Mouse (Mus musculus): Measurements from ENCODE around the gene Sort1. TPM values are rescaled to one million over a fixed set of nuclear protein-coding genes. Genes with fewer than 3 reads are reported as not detected.
A peak's percentile ranks its signal among the peaks of the same experiment; 100 is the strongest.
"Not testable (repeated sequence)": the region's sequence is repeated elsewhere in the genome, so short reads cannot be mapped to it uniquely, and the experiment has no call there.

The Sort1 gene
- polyA plus RNA-seq (2015; fragmentation: Nextera tagmentation; extraction: Ambion mirVana) = 13.6 and 17.0 TPM in 2 replicates

DNA sequence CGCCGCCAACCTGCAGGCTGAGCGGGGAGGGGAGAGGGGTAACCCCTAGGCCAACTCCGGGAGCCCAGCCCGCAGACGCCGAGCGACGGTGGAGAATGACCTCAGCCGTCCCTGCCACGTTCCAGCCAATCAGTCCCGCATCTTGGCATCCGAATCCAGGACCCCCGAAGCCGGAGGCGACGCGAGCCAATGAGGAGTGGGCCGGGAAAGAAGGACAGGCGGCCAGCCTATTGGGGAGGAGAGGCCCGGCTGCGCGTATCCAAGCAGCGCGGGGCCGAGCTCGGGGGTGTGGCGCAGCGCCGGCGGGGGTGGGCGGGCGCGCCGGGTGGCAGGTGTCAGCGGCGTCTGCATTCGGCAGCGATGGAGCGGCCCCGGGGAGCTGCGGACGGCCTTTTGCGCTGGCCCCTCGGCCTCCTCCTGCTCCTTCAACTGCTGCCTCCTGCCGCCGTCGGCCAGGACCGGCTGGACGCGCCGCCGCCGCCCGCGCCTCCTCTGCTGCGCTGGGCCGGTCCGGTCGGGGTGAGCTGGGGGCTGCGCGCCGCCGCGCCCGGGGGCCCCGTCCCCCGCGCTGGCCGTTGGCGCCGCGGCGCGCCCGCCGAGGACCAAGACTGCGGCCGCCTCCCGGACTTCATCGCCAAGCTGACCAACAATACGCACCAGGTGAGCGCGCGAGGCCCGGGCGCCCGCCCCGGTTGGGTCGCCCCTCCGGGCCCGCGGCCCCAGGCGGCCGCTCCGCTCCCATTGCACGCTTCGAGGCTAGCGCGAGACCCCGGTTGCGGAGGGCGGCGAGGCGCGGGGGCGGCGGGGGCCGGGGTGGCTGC lies at the start of gene Sort1:
TSS of gene Sort1 (plus strand) at position 302 of the 821 bp plus-strand sequence.
- Histone ChIP-seq H3K27ac (replicated peaks) (peak within 1 kb of the TSS; percentile 84), H3K36me3 (peaks cover 5% of the 10 kb centered on the region; the same call in 1 of the 2 replicates), H3K4me2 (peak within 1 kb of the TSS; percentile 77), H3K9ac (replicated peaks) (peak within 1 kb of the TSS; percentile 97), H3K4me1 (peaks cover 54% of the 10 kb centered on the region), H3K4me3 (replicated peaks) (peak within 1 kb of the TSS; percentile 94), H3K9me3 (replicated peaks) (no peaks in the 10 kb centered on the region), H3K27me3 (replicated peaks) (no peaks in the 10 kb centered on the region)
- under 1% methylated on average over 89 of the region's 109 CpGs for WGBS
- peak; percentile 98 for ATAC-seq (ENCODE audit: low FRiP score)

GRCm38 (mm10) chr3:108237474-108238102 lies 46.3 kb upstream of the Sort1 start:
- not testable (repeated sequence) for H3K9ac ChIP-seq (replicated peaks); H3K4me1 ChIP-seq; H3K4me3 ChIP-seq (replicated peaks); ATAC-seq (ENCODE audit: low FRiP score); H3K4me2 ChIP-seq; H3K27ac ChIP-seq (replicated peaks); H3K36me3 ChIP-seq; H3K9me3 ChIP-seq (replicated peaks); H3K27me3 ChIP-seq (replicated peaks)
- WGBS = 90% methylated on average over 4 of the region's 4 CpGs

- H3K4me3 ChIP-seq (replicated peaks) = no peak overlapping the region
- no peak overlapping the region for H3K27ac ChIP-seq (replicated peaks)
- H3K9ac ChIP-seq (replicated peaks) = no peak overlapping the region
- no peak for ATAC-seq (ENCODE audit: low FRiP score)
- WGBS = 93% methylated on average over 3 of the region's 3 CpGs
- H3K4me2 ChIP-seq = no peak overlapping the region
- H3K36me3 ChIP-seq = no peaks in the 10 kb centered on the region
- H3K4me1 ChIP-seq = no peaks in the 10 kb centered on the region
- no peaks in the 10 kb centered on the region; the same call in 1 of the 2 replicates for H3K9me3 ChIP-seq (replicated peaks)
- no peaks in the 10 kb centered on the region for H3K27me3 ChIP-seq (replicated peaks)
Observed at GRCm38 (mm10) chr3:108241243-108241839, 42.5 kb upstream of the Sort1 start.

DNA sequence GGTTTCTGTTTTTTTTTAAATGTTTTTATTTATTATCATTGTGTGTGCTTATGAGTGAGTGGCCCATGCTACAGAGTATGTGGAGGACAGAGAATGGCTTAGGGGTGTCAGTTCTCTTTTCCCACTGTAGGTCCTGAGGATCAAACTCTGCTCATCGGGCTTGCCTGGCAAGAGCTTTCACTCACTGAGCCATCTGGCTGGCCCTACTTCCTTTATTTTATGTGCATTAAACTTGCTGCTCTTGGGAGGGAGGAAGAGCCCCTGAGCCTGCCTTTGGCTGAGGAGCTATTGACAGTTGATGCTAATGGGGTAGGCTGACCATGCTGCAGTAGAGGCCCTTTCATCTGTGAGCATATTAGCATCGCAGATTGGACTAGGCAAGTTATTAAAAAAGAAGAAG lies 37.0 kb upstream of the Sort1 start:
- H3K27ac ChIP-seq (replicated peaks) = no peak overlapping the region
- H3K36me3 ChIP-seq = no peaks in the 10 kb centered on the region
- no peak overlapping the region for H3K4me3 ChIP-seq (replicated peaks)
- no peak for ATAC-seq (ENCODE audit: low FRiP score)
- H3K4me2 ChIP-seq = no peak overlapping the region
- H3K9ac ChIP-seq (replicated peaks) = no peak overlapping the region
- 87% methylated on average over 2 of the region's 2 CpGs for WGBS
- H3K27me3 ChIP-seq (replicated peaks) = no peaks in the 10 kb centered on the region
- no peaks in the 10 kb centered on the region for H3K9me3 ChIP-seq (replicated peaks)
- H3K4me1 ChIP-seq = no peaks in the 10 kb centered on the region

GRCm38 (mm10) chr3:108256719-108257637 lies 26.9 kb upstream of the Sort1 start, which contains the start of gene Psma5:
Gene Psma5 (plus strand): TSS chr3:108256926.
- Histone ChIP-seq H3K4me3 (replicated peaks) (peak within 1 kb of the TSS; percentile 100), H3K27ac (replicated peaks) (peak within 1 kb of the TSS; percentile 58), H3K4me2 (peak within 1 kb of the TSS; percentile 79), H3K9ac (replicated peaks) (peak within 1 kb of the TSS; percentile 94), H3K27me3 (replicated peaks) (no peaks in the 10 kb centered on the region), H3K36me3 (peaks cover 2% of the 10 kb centered on the region; the same call in 1 of the 2 replicates), H3K4me1 (peaks cover 27% of the 10 kb centered on the region), H3K9me3 (replicated peaks) (no peaks in the 10 kb centered on the region)
- ATAC-seq (ENCODE audit: low FRiP score) = peak; percentile 100
- under 1% methylated on average over 79 of the region's 79 CpGs for WGBS

- peaks cover 9% of the 10 kb centered on the region for H3K36me3 ChIP-seq
- ATAC-seq (ENCODE audit: low FRiP score) = no peak
- 76% methylated on average over 3 of the region's 3 CpGs for WGBS
Observed at GRCm38 (mm10) chr3:108257831-108258500, 25.9 kb upstream of the Sort1 start.

DNA sequence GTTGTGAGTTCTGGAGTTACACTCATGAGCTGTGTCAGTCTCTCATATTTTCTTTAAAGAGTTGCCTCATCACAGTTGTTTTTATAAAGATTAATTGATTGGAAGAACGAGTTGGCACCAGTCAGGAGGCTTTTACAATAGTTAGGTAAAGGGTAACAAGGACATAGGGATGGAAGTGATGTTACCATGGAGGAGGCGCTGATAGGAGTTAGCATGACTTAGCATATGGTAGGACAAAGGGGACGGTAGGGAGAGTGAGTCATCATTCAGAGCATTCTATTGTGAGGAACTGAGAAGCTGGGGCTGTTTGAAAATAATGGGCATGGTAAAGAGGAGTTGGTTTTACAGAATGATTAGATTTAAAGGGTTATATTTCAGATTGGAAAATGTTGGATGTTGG lies 24.6 kb upstream of the Sort1 start:
- 63% methylated on average over 3 of the region's 3 CpGs for WGBS
- Histone ChIP-seq H3K9ac (replicated peaks) (no peak overlapping the region), H3K9me3 (replicated peaks) (no peaks in the 10 kb centered on the region), H3K36me3 (peaks cover 10% of the 10 kb centered on the region), H3K27ac (replicated peaks) (no peak overlapping the region), H3K4me1 (peaks cover 27% of the 10 kb centered on the region), H3K27me3 (replicated peaks) (no peaks in the 10 kb centered on the region), H3K4me2 (no peak overlapping the region), H3K4me3 (replicated peaks) (no peak overlapping the region)
- no peak for ATAC-seq (ENCODE audit: low FRiP score)

More at GRCm38 (mm10) chr3:108257831-108258500, 25.9 kb upstream of the Sort1 start:
- peak overlapping the region; percentile 94 for H3K9ac ChIP-seq (replicated peaks)
- peak overlapping the region; percentile 100 for H3K4me3 ChIP-seq (replicated peaks)
- peaks cover 27% of the 10 kb centered on the region for H3K4me1 ChIP-seq
- no peaks in the 10 kb centered on the region for H3K9me3 ChIP-seq (replicated peaks)
- no peaks in the 10 kb centered on the region for H3K27me3 ChIP-seq (replicated peaks)
- H3K4me2 ChIP-seq = peak overlapping the region; percentile 79
- no peak overlapping the region for H3K27ac ChIP-seq (replicated peaks)

DNA sequence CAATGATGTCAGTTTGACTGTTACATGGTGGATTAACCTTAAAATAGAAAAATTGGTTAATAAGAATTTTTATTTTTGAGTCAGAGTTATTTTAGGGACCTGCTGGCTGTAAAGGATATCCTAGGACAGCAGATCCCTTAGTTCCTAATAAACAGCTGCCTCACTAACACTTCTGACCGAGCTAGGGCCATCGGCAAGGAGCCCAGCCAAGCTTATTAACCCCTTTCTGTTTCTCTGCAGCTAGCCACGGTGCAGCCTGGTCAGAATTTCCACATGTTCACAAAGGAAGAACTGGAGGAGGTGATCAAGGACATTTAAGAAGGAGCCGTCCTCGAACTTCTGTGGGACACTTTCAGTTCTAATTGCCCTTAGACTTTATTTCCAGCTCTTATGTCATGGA lies 4.4 kb upstream of the Sort1 start:
- peaks cover 10% of the 10 kb centered on the region for H3K4me1 ChIP-seq
- H3K9me3 ChIP-seq (replicated peaks); H3K27ac ChIP-seq (replicated peaks); H3K9ac ChIP-seq (replicated peaks); H3K4me2 ChIP-seq; H3K4me3 ChIP-seq (replicated peaks); H3K27me3 ChIP-seq (replicated peaks); ATAC-seq (ENCODE audit: low FRiP score): not testable (repeated sequence)
- H3K36me3 ChIP-seq = peaks cover 37% of the 10 kb centered on the region
- 83% methylated on average over 5 of the region's 5 CpGs for WGBS

- 21% methylated on average over 12 of the region's 12 CpGs for whole genome bisulfite sequencing
Observed at GRCm38 (mm10) chr3:108282401-108283240, 1.3 kb upstream of the Sort1 start.

DNA sequence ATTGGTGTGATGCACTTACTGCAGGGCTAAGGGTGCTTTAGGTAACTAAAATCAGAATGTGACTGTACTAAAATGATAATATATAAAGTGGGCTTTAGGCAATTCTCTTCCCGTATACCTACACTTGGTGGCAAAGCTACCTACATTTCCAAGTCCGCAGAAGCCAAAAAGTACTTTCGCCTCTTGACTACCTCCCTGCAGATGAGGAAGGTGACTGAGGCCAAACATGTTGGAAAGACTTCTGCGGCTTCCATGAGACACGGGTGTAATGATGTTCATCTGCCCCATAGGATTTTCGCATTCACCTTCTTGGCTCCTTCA lies 681 bp upstream of the Sort1 start:
- H3K4me1 ChIP-seq = peaks cover 46% of the 10 kb centered on the region
- ATAC-seq (ENCODE audit: low FRiP score) = peak; percentile 3; the same call in 1 of the 2 replicates
- H3K36me3 ChIP-seq = peaks cover 6% of the 10 kb centered on the region
- peak overlapping the region; percentile 94 for H3K4me3 ChIP-seq (replicated peaks)
- H3K4me2 ChIP-seq = peak overlapping the region; percentile 77
- H3K27ac ChIP-seq (replicated peaks) = peak overlapping the region; percentile 84
- H3K27me3 ChIP-seq (replicated peaks) = no peaks in the 10 kb centered on the region
- WGBS = 10% methylated on average over 6 of the region's 6 CpGs
- no peaks in the 10 kb centered on the region for H3K9me3 ChIP-seq (replicated peaks)
- peak overlapping the region; percentile 97 for H3K9ac ChIP-seq (replicated peaks)

More at GRCm38 (mm10) chr3:108282401-108283240, 1.3 kb upstream of the Sort1 start:
- H3K27ac ChIP-seq (replicated peaks) = peak overlapping the region; percentile 84
- peak overlapping the region; percentile 94 for H3K4me3 ChIP-seq (replicated peaks)
- no peak for ATAC-seq (ENCODE audit: low FRiP score)
- H3K27me3 ChIP-seq (replicated peaks) = no peaks in the 10 kb centered on the region
- peaks cover 40% of the 10 kb centered on the region for H3K4me1 ChIP-seq
- no peaks in the 10 kb centered on the region for H3K9me3 ChIP-seq (replicated peaks)
- H3K9ac ChIP-seq (replicated peaks) = no peak overlapping the region; the same call in 1 of the 2 replicates
- peaks cover 10% of the 10 kb centered on the region for H3K36me3 ChIP-seq
- H3K4me2 ChIP-seq = peak overlapping the region; percentile 77
